Mouse (Mus musculus) heart, embryonic 15.5 days (tissue): ENCODE data around the gene Col9a2. TPM values are rescaled to one million over a fixed set of nuclear protein-coding genes. Genes with fewer than 3 reads are reported as not detected.

Source experiments
- ATAC-seq: fragments of 200-750 bp; cut with Nextera tagmentation; replicated peaks from 2 replicates; pipeline ENCODE4 v1.8.0; 2017; ENCODE audit warnings: low read depth, moderate TSS enrichment; ENCODE audit not compliant: insufficient number of reproducible peaks, insufficient read depth, low FRiP score
- H3K27ac ChIP-seq: fragments of 300-500 bp; sonication (generic); 2 replicates; pipeline ENCODE4 v1.5.1; 2015; ENCODE audit warnings: mild to moderate bottlenecking, inconsistent platforms
- H3K27me3 ChIP-seq: fragments of 300-500 bp; sonication (generic); 2 replicates; pipeline ENCODE4 v1.6.1; 2015; ENCODE audit warnings: inconsistent platforms
- H3K36me3 ChIP-seq: fragments of 300-500 bp; sonication (generic); 2 replicates; pipeline ENCODE4 v1.6.1; 2015; ENCODE audit warnings: mild to moderate bottlenecking, inconsistent platforms
- H3K4me1 ChIP-seq: fragments of 300-500 bp; sonication (generic); replicated peaks from 2 replicates; pipeline ENCODE4 v1.6.1; 2015; ENCODE audit warnings: inconsistent platforms
- H3K4me2 ChIP-seq: fragments of 300-500 bp; sonication (generic); 2 replicates; pipeline ENCODE4 v1.6.1; 2015; ENCODE audit warnings: inconsistent platforms, mild to moderate bottlenecking, moderate library complexity
- H3K4me3 ChIP-seq: fragments of 300-500 bp; sonication (generic); 2 replicates; pipeline ENCODE4 v1.5.1; 2015; ENCODE audit warnings: mild to moderate bottlenecking, inconsistent platforms
- H3K9ac ChIP-seq: fragments of 300-500 bp; sonication (generic); 2 replicates; pipeline ENCODE4 v1.6.1; 2015; ENCODE audit warnings: mild to moderate bottlenecking, inconsistent platforms
- H3K9me3 ChIP-seq: fragments of 300-500 bp; sonication (generic); replicated peaks from 2 replicates; pipeline ENCODE4 v1.6.1; 2016; ENCODE audit warnings: inconsistent platforms
- WGBS: fragments of 180-500 bp; shearing (Covaris S2); methylation state at CpG from one replicate; pipeline ENCODE4 v1.1.7; 2015; ENCODE audit warnings: mixed read lengths; 5-methylcytosine and 5-hydroxymethylcytosine counted together
- polyA plus RNA-seq: library from polyadenylated mRNA; unstranded; fragments of >200 nt; fragmentation: Nextera tagmentation; extraction: Ambion mirVana; gene quantifications from 2 replicates; pipeline ENCODE4 v1.2.1, GENCODE M21; 2015

The Col9a2 gene
- polyA plus RNA-seq, 1 experiment from 2014 or later = 9.7 TPM

GRCm38 (mm10) chr4:121023941-121024340 lies 15.2 kb upstream of the Col9a2 start:
- H3K9me3 ChIP-seq = no peaks in the 10 kb centered on the region
- no peak overlapping the region for H3K4me2 ChIP-seq
- WGBS = 76% methylated on average over 2 of the region's 2 CpGs
- H3K4me1 ChIP-seq = peaks cover 16% of the 10 kb centered on the region
- no peak overlapping the region for H3K27ac ChIP-seq
- H3K9ac ChIP-seq = no peak overlapping the region
- H3K4me3 ChIP-seq = no peak overlapping the region
- ATAC-seq = no peak
- no peaks in the 10 kb centered on the region for H3K36me3 ChIP-seq
- H3K27me3 ChIP-seq = no peaks in the 10 kb centered on the region

GRCm38 (mm10) chr4:121025681-121026080 lies 13.5 kb upstream of the Col9a2 start:
- no peak overlapping the region for H3K9ac ChIP-seq
- H3K4me2 ChIP-seq = no peak overlapping the region
- peaks cover 4% of the 10 kb centered on the region for H3K4me1 ChIP-seq
- H3K27me3 ChIP-seq = no peaks in the 10 kb centered on the region
- WGBS = 59% methylated on average over 2 of the region's 2 CpGs
- H3K36me3 ChIP-seq = no peaks in the 10 kb centered on the region
- no peaks in the 10 kb centered on the region for H3K9me3 ChIP-seq
- H3K27ac ChIP-seq = no peak overlapping the region
- no peak for ATAC-seq
- H3K4me3 ChIP-seq = no peak overlapping the region

DNA sequence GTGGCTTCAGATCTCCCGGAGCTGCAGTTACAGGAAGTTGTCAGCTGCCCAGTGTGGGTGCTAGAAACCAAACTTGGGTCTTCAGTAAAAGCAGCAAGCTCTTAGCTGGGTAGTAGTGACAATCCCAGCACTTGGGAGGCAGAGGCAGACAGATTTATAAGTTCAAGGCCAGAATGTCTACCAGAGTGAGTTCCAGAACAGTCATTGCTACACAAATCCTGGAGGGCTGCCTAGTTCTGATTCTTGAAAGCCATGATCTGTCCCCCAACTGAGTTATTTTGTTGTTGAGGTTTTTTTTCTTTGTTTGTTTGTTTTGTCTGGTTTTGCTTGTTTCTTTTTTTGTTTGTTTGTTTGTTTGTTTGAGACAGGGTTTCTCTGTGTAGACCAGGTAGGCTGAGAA lies 11.0 kb upstream of the Col9a2 start:
- no peak for ATAC-seq
- Histone ChIP-seq H3K9ac (no peak overlapping the region), H3K9me3 (no peaks in the 10 kb centered on the region), H3K27me3 (no peaks in the 10 kb centered on the region), H3K4me1 (no peaks in the 10 kb centered on the region), H3K4me2 (no peak overlapping the region), H3K36me3 (no peaks in the 10 kb centered on the region), H3K27ac (no peak overlapping the region), H3K4me3 (no peak overlapping the region)
- 77% methylated on average over 1 of the region's 1 CpGs for WGBS

- Histone ChIP-seq H3K36me3 (no peaks in the 10 kb centered on the region), H3K27ac (no peak overlapping the region), H3K4me3 (no peak overlapping the region), H3K27me3 (no peaks in the 10 kb centered on the region), H3K4me2 (no peak overlapping the region), H3K9me3 (no peaks in the 10 kb centered on the region), H3K4me1 (no peaks in the 10 kb centered on the region), H3K9ac (no peak overlapping the region)
- no peak for ATAC-seq
- WGBS = 32% methylated on average over 14 of the region's 14 CpGs
These were observed 10.4 kb upstream of the Col9a2 start for GRCm38 (mm10) chr4:121028659-121029392.

DNA sequence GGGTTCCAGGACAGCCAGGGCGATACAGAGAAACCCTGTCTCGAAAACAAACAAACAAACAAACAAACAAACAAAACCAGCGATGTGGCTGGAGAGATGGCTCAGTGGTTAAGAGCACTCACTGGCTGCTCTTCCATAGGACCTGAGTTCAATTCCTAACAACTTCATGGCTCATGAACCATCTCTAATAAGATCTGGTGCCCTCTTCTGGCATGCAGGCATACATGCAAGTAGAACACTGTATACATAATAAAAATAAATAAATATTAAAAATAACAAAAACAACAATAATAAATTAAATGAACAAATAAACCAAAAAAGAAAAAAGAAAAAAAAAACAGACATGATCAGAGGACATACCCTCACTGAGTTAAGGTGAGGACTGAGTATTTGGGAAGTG lies 9.6 kb upstream of the Col9a2 start:
- 69% methylated on average over 3 of the region's 3 CpGs for WGBS
- Histone ChIP-seq H3K9me3 (no peaks in the 10 kb centered on the region), H3K4me1 (no peaks in the 10 kb centered on the region), H3K9ac (no peak overlapping the region), H3K4me2 (no peak overlapping the region), H3K27ac (no peak overlapping the region), H3K27me3 (no peaks in the 10 kb centered on the region), H3K36me3 (no peaks in the 10 kb centered on the region), H3K4me3 (no peak overlapping the region)
- ATAC-seq = no peak

- Histone ChIP-seq H3K4me3 (no peak overlapping the region), H3K9me3 (no peaks in the 10 kb centered on the region), H3K27ac (no peak overlapping the region), H3K9ac (no peak overlapping the region), H3K36me3 (no peaks in the 10 kb centered on the region), H3K27me3 (no peaks in the 10 kb centered on the region), H3K4me2 (no peak overlapping the region), H3K4me1 (no peaks in the 10 kb centered on the region)
- WGBS = 60% methylated on average over 4 of the region's 4 CpGs
- ATAC-seq = no peak
These were observed 7.7 kb upstream of the Col9a2 start for GRCm38 (mm10) chr4:121031440-121031839.

- ATAC-seq = no peak
- WGBS = 76% methylated on average over 2 of the region's 2 CpGs
These were observed 6.2 kb upstream of the Col9a2 start for GRCm38 (mm10) chr4:121033006-121033405.

DNA sequence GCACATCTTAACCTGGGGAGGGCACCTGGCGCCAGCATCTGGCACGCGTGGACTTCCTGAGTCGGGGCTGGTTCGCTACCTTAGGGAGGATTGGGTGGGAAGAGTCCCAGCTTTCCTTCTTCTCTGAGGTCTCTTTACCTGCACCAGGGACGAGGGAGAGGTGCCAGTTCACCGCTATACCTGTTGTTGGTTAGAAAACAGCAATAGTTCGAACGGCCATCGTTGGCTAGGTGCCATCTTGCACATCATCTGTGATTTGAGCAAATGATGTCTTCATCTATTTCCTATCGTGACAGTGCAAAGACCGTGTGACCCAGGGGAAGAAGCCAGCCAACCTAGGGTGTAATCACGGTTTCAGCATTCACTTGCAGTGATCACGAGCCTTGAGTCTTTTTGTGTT lies 1.1 kb downstream of the Col9a2 start:
- 0 out of 2 replicates have a peak overlapping the region, but pooled peaks have one; percentile 54 for H3K27ac ChIP-seq
- H3K27me3 ChIP-seq = peaks cover 26% of the 10 kb centered on the region
- H3K4me3 ChIP-seq = peak overlapping the region; percentile 53
- WGBS = 67% methylated on average over 14 of the region's 14 CpGs
- ATAC-seq = no peak
- H3K9ac ChIP-seq = no peak overlapping the region
- H3K4me1 ChIP-seq = peaks cover 22% of the 10 kb centered on the region
- peak overlapping the region; percentile 90 for H3K4me2 ChIP-seq
- no peaks in the 10 kb centered on the region for H3K36me3 ChIP-seq
- H3K9me3 ChIP-seq = no peaks in the 10 kb centered on the region

More at GRCm38 (mm10) chr4:121033006-121033405, 6.2 kb upstream of the Col9a2 start:
- H3K4me1 ChIP-seq = no peaks in the 10 kb centered on the region
- no peaks in the 10 kb centered on the region for H3K36me3 ChIP-seq
- H3K4me3 ChIP-seq = no peak overlapping the region
- no peak overlapping the region for H3K9ac ChIP-seq
- no peak overlapping the region for H3K4me2 ChIP-seq
- no peaks in the 10 kb centered on the region for H3K9me3 ChIP-seq
- H3K27me3 ChIP-seq = no peaks in the 10 kb centered on the region
- no peak overlapping the region for H3K27ac ChIP-seq

DNA sequence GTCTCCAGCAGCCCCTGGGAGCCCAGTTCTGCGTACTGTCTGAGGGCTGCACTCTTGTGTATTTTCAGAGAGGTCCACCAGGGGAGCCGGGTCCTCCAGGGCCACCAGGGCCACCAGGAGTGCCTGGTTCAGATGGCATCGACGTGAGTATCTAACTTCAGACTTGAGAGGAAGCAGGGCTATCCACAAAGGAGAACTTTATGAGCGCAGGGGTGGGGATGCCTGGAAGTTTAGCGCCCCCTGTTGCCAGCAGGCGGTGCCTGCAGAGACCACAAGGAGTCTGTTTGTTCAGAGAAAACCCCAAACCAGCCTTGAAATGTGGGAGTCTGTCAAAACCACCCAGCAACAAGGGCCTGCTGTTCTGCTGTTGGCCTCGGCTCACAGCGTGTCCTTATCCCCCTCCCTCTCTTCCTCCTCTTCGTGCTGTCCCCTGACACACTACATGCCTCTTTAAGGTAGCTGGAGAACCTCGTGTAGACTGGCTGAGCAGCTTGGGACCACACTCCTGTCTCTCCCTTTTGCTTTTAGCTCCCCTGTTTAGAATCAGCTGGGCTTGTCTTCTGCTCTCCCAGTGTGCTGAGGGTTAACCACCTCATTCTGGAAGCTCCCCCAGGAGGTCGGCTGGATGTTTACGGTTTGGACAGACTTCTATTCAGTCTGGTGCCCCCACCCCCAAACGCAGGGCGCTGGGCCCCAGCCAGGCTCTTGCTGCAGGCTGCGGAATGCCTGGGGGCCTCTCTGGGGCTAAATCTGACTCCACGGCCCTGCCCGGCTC lies 1.9 kb downstream of the Col9a2 start:
- Histone ChIP-seq H3K4me3 (peak overlapping the region; percentile 5; the same call in 1 of the 2 replicates), H3K4me1 (peaks cover 22% of the 10 kb centered on the region), H3K27me3 (peaks cover 26% of the 10 kb centered on the region), H3K4me2 (peak overlapping the region; percentile 48), H3K9me3 (no peaks in the 10 kb centered on the region), H3K27ac (peak overlapping the region; percentile 58), H3K36me3 (no peaks in the 10 kb centered on the region), H3K9ac (no peak overlapping the region)
- peak; percentile 44 for ATAC-seq
- WGBS = 9% methylated on average over 18 of the region's 18 CpGs

GRCm38 (mm10) chr4:121042472-121042871 lies 3.3 kb downstream of the Col9a2 start:
- Histone ChIP-seq H3K36me3 (no peaks in the 10 kb centered on the region), H3K4me3 (no peak overlapping the region), H3K4me1 (peaks cover 22% of the 10 kb centered on the region), H3K27ac (no peak overlapping the region), H3K9ac (no peak overlapping the region), H3K9me3 (no peaks in the 10 kb centered on the region), H3K4me2 (no peak overlapping the region), H3K27me3 (peaks cover 26% of the 10 kb centered on the region)
- ATAC-seq = no peak
- WGBS = 69% methylated on average over 5 of the region's 5 CpGs

DNA sequence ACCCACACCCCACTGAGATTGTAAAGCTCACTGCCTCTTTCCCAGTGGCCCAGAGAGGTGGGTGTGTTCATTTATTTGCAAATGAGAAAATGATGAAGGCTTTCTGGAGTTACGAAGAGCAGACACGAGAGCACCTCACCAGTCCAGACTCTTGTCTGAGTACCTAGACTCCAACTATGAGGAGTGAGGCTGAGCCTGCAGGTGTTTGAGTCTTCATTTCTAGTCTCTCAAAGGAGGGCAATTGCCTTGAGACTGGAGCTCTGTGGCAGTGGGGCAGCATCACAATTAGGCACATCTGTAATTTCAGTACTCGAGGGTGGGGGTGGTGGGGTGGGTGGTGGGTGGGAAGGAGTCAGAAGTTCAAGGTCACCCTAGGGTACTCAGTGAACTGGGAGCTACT lies 3.8 kb downstream of the Col9a2 start:
- H3K27me3 ChIP-seq = peaks cover 26% of the 10 kb centered on the region
- no peak for ATAC-seq
- H3K36me3 ChIP-seq = no peaks in the 10 kb centered on the region
- no peak overlapping the region for H3K4me2 ChIP-seq
- no peak overlapping the region for H3K4me3 ChIP-seq
- no peaks in the 10 kb centered on the region for H3K9me3 ChIP-seq
- no peak overlapping the region for H3K9ac ChIP-seq
- H3K27ac ChIP-seq = no peak overlapping the region
- H3K4me1 ChIP-seq = peaks cover 22% of the 10 kb centered on the region
- WGBS = 72% methylated on average over 3 of the region's 3 CpGs
